Mouse (Mus musculus) ES-E14 (cell line): ENCODE measurements around the gene Cyp2b10. TPM values are rescaled to one million over a fixed set of nuclear protein-coding genes. Genes with fewer than 3 reads are reported as not detected.
"Not testable (repeated sequence)": the region's sequence is repeated elsewhere in the genome, so short reads cannot be mapped to it uniquely, and the experiment has no call there.

ENCODE experiments used
- DNase-seq: peaks from one replicate; pipeline ENCODE4 v3.0.0-alpha.2; 2013; ENCODE audit warnings: low read depth, low spot score
- H3K27ac ChIP-seq: 2 replicates; pipeline ENCODE4 v1.5.1; 2012; ENCODE audit warnings: low read depth, mild to moderate bottlenecking, low read length, moderate library complexity, mixed read lengths; ENCODE audit not compliant: poor library complexity, insufficient read depth, severe bottlenecking
- H3K36me3 ChIP-seq: 2 replicates; pipeline ENCODE4 v1.6.1; 2012; ENCODE audit warnings: mild to moderate bottlenecking, low read length, moderate library complexity, mixed read lengths; ENCODE audit not compliant: control insufficient read depth, poor library complexity, insufficient read depth, severe bottlenecking
- H3K4me1 ChIP-seq, 2 experiments: fragments of 150-350 bp in 1 of 2; sonication (generic) in 1 of 2; 2 replicates each; pipeline ENCODE4 v1.6.1; 2012; ENCODE audit warnings: low read length in 2 of 2, mild to moderate bottlenecking in 1 of 2, mixed read lengths in 1 of 2; ENCODE audit not compliant: control insufficient read depth in 2 of 2, insufficient read depth in 2 of 2, poor library complexity in 1 of 2
- H3K4me3 ChIP-seq, 2 experiments: fragments of 150-350 bp in 1 of 2; sonication (generic) in 1 of 2; 2 replicates each; pipeline ENCODE4 v1.5.1; 2012; ENCODE audit warnings: low read length in 2 of 2, low read depth in 1 of 2, mild to moderate bottlenecking in 1 of 2, mixed read lengths in 1 of 2; ENCODE audit not compliant: insufficient read depth in 1 of 2, poor library complexity in 1 of 2, severe bottlenecking in 1 of 2
- H3K9ac ChIP-seq: 2 replicates; pipeline ENCODE4 v1.6.1; 2012; ENCODE audit warnings: low read depth, mild to moderate bottlenecking, low read length, mixed read lengths; ENCODE audit not compliant: poor library complexity, insufficient read depth, severe bottlenecking
- H3K9me3 ChIP-seq: fragments of 150-350 bp; sonication (generic); 2 replicates; pipeline ENCODE4 v1.6.1; 2012; ENCODE audit warnings: low read depth, mild to moderate bottlenecking, low read length; ENCODE audit not compliant: control insufficient read depth, insufficient read depth
- CHD2 ChIP-seq: IDR thresholded peaks from 2 replicates; pipeline ENCODE4 v1.6.1; 2014; ENCODE audit warnings: mild to moderate bottlenecking, low read depth, low read length, inconsistent platforms
- HCFC1 ChIP-seq: IDR thresholded peaks from 2 replicates; pipeline ENCODE4 v1.6.1; 2012; ENCODE audit warnings: low read length, inconsistent platforms, borderline replicate concordance; ENCODE audit not compliant: insufficient read depth
- MAFK ChIP-seq: IDR thresholded peaks from 2 replicates; pipeline ENCODE4 v1.6.1; 2014; ENCODE audit warnings: mild to moderate bottlenecking, low read depth, low read length, inconsistent platforms; ENCODE audit not compliant: insufficient read depth
- ZC3H11A ChIP-seq: IDR thresholded peaks from 2 replicates; pipeline ENCODE4 v1.6.1; 2012; ENCODE audit warnings: low read depth, mild to moderate bottlenecking, inconsistent platforms, low read length, borderline replicate concordance
- ZNF384 ChIP-seq: IDR thresholded peaks from 2 replicates; pipeline ENCODE4 v1.6.1; 2012; ENCODE audit warnings: low read depth, low read length, inconsistent platforms
- in situ Hi-C, 2 experiments: fragments of 600-800 bp; cut with MboI; formaldehyde crosslinking; loops; one replicate each; pipeline ENCODE4 v1.15.1; 2025; ENCODE audit warnings: low sequenced_read_pairs in 2 of 2, inconsistent platforms in 1 of 2; ENCODE audit not compliant: unreplicated experiment in 2 of 2
- total RNA-seq: library from RNA; depleted of rRNA; stranded (reverse); fragments of 300-350 nt; gene quantifications from 2 replicates; pipeline ENCODE4 v1.2.3, GENCODE M21; 2012

Gene Cyp2b10
- total RNA-seq, 1 experiment: not detected

DNA sequence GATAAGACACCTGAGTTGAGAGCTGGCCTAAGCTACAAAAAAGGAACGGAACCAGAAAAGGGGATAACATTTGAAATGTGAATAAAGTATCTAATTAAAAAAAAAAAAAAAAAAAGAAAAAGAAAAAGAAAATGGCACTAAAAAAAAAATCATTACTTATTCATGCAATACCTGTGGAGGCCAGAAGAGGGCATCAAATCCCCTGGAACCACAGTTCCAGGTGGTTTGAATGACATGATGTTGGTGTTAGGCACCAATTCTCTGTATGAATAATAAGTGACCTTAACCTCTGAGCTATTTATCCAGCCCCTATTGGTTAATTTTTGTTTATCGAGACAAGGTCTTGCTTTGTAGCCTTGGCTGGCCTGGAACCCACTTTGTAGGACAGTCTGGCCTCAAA, 27.6 kb upstream of the Cyp2b10 start:
- no peak for DNase-seq
- in situ Hi-C loops: loop anchor here in 1 of 2 experiments (10.0 kb wide), 1 partner anchor 65 kb away; no protein-coding TSS in a partner anchor
- Histone ChIP-seq H3K4me3 (no peak overlapping the region), H3K36me3 (no peaks in the 10 kb centered on the region), H3K9me3 (no peaks in the 10 kb centered on the region), H3K27ac (no peak overlapping the region), H3K4me1 (no peaks in the 10 kb centered on the region), H3K9ac (no peak overlapping the region)
- TF ChIP-seq HCFC1 (no peak), ZNF384 (peak; percentile 67), ZC3H11A (0 out of 2 replicates have a peak, but pooled peaks have one; percentile 40), MAFK (no peak), CHD2 (no peak)

DNA sequence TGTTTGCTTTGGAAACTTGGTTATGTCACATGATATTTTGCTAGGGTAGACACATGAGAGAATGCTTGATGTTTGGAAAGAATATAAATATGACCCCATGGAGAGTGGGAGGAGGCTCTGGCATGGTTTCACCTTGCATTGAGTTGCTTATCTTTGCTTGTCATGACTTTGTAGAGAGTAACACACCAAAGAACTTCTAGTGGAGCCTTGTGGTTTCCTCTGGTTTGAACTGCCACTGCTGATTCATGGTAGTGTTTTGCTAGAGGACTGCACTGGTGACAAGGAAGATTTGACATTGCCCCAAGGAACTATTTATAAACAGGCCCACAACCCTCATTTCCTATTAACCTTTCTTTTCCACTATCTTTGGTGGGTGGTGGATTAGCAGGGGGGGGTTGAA, 24.8 kb upstream of the Cyp2b10 start:
- H3K4me1 ChIP-seq: no peaks in the 10 kb centered on the region
- TF ChIP-seq MAFK (no peak), ZNF384 (no peak), HCFC1 (no peak), CHD2 (no peak), ZC3H11A (no peak)
- H3K4me3 ChIP-seq: no peak overlapping the region
- no peak for DNase-seq
- in situ Hi-C loops: loop anchor here in 1 of 2 experiments (10.0 kb wide), 1 partner anchor 62 kb away; no protein-coding TSS in a partner anchor
- H3K9ac ChIP-seq: no peak overlapping the region
- no peak overlapping the region for H3K27ac ChIP-seq
- no peaks in the 10 kb centered on the region for H3K9me3 ChIP-seq
- no peaks in the 10 kb centered on the region for H3K36me3 ChIP-seq

DNA sequence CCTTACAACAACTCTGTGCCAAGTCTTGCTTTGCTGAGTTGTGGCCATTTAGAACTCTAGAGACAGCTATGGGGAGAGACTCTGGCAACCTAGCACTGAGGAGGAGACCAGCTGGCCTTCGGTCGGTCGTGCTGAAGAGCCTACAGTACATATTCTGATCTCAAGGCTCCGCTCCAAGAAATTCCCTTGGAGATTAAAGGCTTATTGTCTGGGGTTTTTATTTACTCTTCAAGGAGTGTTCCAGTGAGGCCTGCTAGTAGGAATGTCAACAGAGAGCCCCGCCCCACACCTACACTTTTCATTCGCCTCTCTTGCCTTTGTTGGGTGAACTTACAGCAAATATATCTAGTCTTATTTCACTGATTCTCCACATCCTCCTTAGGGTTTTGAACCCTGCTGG, 18.7 kb upstream of the Cyp2b10 start:
- DNase-seq: no peak
- H3K27ac ChIP-seq: no peak overlapping the region
- peaks cover 0 to 2% of the 10 kb centered on the region in 2 experiments; a peak in 1 of 4 replicates for H3K4me1 ChIP-seq
- no peaks in the 10 kb centered on the region for H3K9me3 ChIP-seq
- no peak overlapping the region for H3K4me3 ChIP-seq
- no peak for TF ChIP-seq ZC3H11A
- in situ Hi-C loops: loop anchor here in 1 of 2 experiments (10.0 kb wide), 1 partner anchor 56 kb away; no protein-coding TSS in a partner anchor
- H3K36me3 ChIP-seq: no peaks in the 10 kb centered on the region
- H3K9ac ChIP-seq: no peak overlapping the region

DNA sequence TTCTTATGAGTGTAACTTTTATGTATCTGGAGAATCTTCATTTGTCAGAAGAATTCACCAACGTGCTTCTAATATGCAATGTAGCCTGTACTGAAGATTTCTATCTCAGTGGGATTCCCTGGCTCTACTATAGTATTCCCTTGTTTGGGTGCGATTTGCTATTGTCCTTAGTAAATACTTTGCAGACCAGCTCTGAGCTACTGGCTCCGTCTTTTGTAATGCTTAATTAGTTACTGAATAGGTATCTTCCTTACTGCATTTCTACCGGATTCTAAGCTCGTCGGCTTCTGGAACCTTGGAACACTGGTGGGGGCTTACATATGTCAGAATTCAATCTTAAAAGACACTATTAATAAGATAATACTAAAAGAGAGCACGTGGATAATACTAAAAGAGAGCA, 16.7 kb upstream of the Cyp2b10 start:
- H3K4me3 ChIP-seq, H3K36me3 ChIP-seq, H3K9ac ChIP-seq, H3K9me3 ChIP-seq, H3K27ac ChIP-seq, H3K4me1 ChIP-seq, in situ Hi-C loops, DNase-seq: not testable (repeated sequence)

DNA sequence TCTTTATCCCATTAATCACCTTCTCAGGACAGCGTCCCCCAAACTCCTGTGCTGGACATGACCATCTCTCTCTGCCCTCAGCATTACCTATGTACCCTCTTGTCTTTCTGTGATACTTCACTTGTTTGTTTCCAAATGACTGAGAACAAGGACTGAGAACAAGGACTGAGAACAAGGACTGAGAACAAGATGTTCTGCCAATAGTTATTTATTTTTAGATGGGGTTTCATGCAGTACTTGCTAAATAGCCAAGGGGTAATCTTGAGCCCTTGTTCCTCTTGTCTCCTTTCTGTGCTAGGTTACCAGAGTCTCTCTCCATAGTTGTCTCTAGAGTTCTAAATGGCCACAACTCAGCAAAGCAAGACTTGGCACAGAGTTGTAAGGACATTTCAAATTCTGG, 13.1 kb upstream of the Cyp2b10 start:
- peaks cover 0 to 2% of the 10 kb centered on the region in 2 experiments; a peak in 1 of 4 replicates for H3K4me1 ChIP-seq
- no peak overlapping the region for H3K9ac ChIP-seq
- no peaks in the 10 kb centered on the region for H3K36me3 ChIP-seq
- in situ Hi-C loops: no loop called here
- H3K9me3 ChIP-seq: no peaks in the 10 kb centered on the region
- TF ChIP-seq ZNF384 (no peak), MAFK (no peak)
- DNase-seq: no peak
- H3K4me3 ChIP-seq: no peak overlapping the region
- no peak overlapping the region for H3K27ac ChIP-seq
